Mouse (Mus musculus): Measurements from ENCODE around the gene Tle1. TPM values are rescaled to one million over a fixed set of nuclear protein-coding genes. Genes with fewer than 3 reads are reported as not detected.

Tle1 gene
- polyA plus RNA-seq, 1 experiment from 2014 or later, result 31.4 TPM

DNA sequence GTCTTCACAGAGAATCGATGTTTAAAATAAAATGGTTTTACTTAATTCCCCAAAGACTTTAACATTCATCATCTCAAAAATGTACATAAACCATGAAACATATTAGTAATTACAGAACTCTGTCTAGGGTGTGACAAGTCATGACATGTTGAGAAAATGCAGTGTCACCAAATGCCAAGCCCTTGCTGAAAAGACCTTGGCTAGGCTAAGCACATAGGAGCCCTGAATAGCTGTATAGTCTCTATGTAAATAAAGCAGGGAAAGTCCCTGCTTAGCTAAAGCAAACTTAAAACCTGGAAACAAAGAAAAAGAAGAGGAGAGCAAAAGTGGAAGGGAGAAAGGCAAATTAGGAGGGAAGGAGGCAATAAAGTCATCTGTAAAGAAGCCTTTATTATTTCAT is 24.8 kb downstream of the Tle1 start:
- WGBS, result 91% methylated on average over 1 of the region's 1 CpGs
- H3K36me3 ChIP-seq (ENCODE audit: control insufficient read depth, insufficient read depth, low read length), result no peaks in the 10 kb centered on the region

DNA sequence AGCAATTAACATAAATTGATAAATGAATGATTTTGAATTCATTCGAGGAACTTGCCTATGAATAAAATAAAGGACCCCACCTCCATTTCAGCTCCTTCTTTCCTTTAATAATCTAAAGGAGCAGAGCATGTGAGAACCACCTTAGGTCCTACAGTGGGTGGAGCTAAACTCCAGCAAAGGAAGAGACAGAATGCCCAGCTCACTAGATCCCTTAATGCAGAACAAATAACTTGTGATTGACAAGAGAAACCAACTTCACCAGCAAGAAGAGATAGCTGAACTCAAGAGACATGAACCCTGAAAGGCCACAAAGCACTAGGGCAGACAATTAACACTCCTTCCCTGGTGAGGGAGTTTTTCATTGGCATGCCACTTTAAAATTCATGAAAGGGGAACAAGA is 32.5 kb downstream of the Tle1 start:
- no peak overlapping the region for H3K4me2 ChIP-seq (ENCODE audit: low read depth, severe bottlenecking)
- peaks cover 5% of the 10 kb centered on the region; the same call in 1 of the 2 replicates for H3K4me1 ChIP-seq (ENCODE audit: control insufficient read depth, insufficient read depth, low read length)
- DNase-seq (ENCODE audit: low spot score), result no peak

More for the DNA sequence above, 24.8 kb downstream of the Tle1 start:
- no peak overlapping the region for H3K27ac ChIP-seq (replicated peaks; ENCODE audit: low read depth, low read length)
- no peak overlapping the region for H3K4me3 ChIP-seq (ENCODE audit: low read depth, low read length)
- H3K4me2 ChIP-seq (ENCODE audit: low read depth, severe bottlenecking), result no peak overlapping the region
- DNase-seq (ENCODE audit: low spot score), result no peak
- H3K9me3 ChIP-seq (ENCODE audit: control insufficient read depth, low read length), result no peaks in the 10 kb centered on the region
- no peak overlapping the region for H3K9ac ChIP-seq (ENCODE audit: low read length)
- no peaks in the 10 kb centered on the region for H3K27me3 ChIP-seq (ENCODE audit: control insufficient read depth, insufficient read depth, low read length)
- H3K4me1 ChIP-seq (ENCODE audit: control insufficient read depth, insufficient read depth, low read length), result no peaks in the 10 kb centered on the region
- ATAC-seq (ENCODE audit: insufficient number of reproducible peaks, low FRiP score, low TSS enrichment, low read depth), result no peak

DNA sequence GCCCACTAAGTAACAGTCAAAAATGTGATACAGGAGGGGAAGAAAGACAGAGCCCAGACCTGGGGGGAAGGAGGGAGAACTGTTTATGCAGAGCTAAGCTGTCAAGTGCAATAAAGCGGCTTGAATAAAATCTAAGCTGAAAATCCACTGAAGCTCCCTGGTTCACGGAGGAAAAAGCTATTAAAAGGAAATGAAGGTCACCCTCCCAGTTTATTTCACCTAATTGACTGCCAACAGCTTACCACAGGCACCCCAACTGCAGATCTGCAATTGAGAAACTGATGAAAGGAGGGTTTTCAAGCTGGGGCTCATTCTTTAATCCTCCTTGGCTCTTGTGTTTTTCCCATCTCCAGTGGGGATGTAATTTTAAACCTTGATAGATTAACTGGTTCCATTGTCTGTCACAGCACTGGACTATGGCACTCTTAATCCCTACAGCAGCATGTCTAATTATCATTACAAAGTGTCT is 32.9 kb downstream of the Tle1 start:
- 21% methylated on average over 2 of the region's 2 CpGs for WGBS
- Histone ChIP-seq H3K9ac (ENCODE audit: low read length) (no peak overlapping the region), H3K27ac (replicated peaks; ENCODE audit: low read depth, low read length) (no peak overlapping the region), H3K36me3 (ENCODE audit: control insufficient read depth, insufficient read depth, low read length) (no peaks in the 10 kb centered on the region; the same call in 1 of the 2 replicates), H3K27me3 (ENCODE audit: control insufficient read depth, insufficient read depth, low read length) (no peaks in the 10 kb centered on the region), H3K4me1 (ENCODE audit: control insufficient read depth, insufficient read depth, low read length) (peaks cover 5% of the 10 kb centered on the region; the same call in 1 of the 2 replicates), H3K9me3 (ENCODE audit: control insufficient read depth, low read length) (no peaks in the 10 kb centered on the region), H3K4me3 (ENCODE audit: low read depth, low read length) (no peak overlapping the region), H3K4me2 (ENCODE audit: low read depth, severe bottlenecking) (no peak overlapping the region)
- ATAC-seq (ENCODE audit: insufficient number of reproducible peaks, low FRiP score, low TSS enrichment, low read depth) (no peak), DNase-seq (ENCODE audit: low spot score) (no peak)

More for the DNA sequence above, 32.5 kb downstream of the Tle1 start:
- H3K4me3 ChIP-seq (ENCODE audit: low read depth, low read length), result no peak overlapping the region
- 25% methylated on average over 1 of the region's 1 CpGs for WGBS
- H3K27me3 ChIP-seq (ENCODE audit: control insufficient read depth, insufficient read depth, low read length), result no peaks in the 10 kb centered on the region
- H3K36me3 ChIP-seq (ENCODE audit: control insufficient read depth, insufficient read depth, low read length), result no peaks in the 10 kb centered on the region; the same call in 1 of the 2 replicates
- ATAC-seq (ENCODE audit: insufficient number of reproducible peaks, low FRiP score, low TSS enrichment, low read depth), result no peak
- H3K27ac ChIP-seq (replicated peaks; ENCODE audit: low read depth, low read length), result no peak overlapping the region
- H3K9ac ChIP-seq (ENCODE audit: low read length), result no peak overlapping the region
- H3K9me3 ChIP-seq (ENCODE audit: control insufficient read depth, low read length), result no peaks in the 10 kb centered on the region

DNA sequence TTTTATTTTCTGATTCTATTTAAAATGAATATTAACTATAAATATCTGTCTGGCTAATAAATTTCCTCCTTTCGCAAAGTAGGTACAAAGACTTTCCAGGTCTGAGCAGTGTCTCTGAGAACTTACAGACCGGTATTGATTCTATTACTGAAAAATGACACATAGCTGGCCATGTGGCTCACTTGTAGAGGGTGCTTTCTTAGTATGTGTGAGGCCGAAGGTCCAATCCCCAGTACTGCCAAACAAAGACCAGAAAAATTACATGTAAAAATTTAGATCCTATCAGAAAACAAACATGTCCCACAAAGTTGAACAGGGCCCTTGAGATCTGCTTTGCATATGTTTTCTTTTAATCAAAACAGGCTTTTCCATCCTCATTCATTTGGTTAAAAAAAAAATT is 33.5 kb downstream of the Tle1 start:
- peaks cover 5% of the 10 kb centered on the region; the same call in 1 of the 2 replicates for H3K4me1 ChIP-seq (ENCODE audit: control insufficient read depth, insufficient read depth, low read length)
- H3K9ac ChIP-seq (ENCODE audit: low read length), result no peak overlapping the region
- no peaks in the 10 kb centered on the region for H3K27me3 ChIP-seq (ENCODE audit: control insufficient read depth, insufficient read depth, low read length)
- no peak overlapping the region for H3K4me2 ChIP-seq (ENCODE audit: low read depth, severe bottlenecking)
- no peaks in the 10 kb centered on the region for H3K9me3 ChIP-seq (ENCODE audit: control insufficient read depth, low read length)
- H3K36me3 ChIP-seq (ENCODE audit: control insufficient read depth, insufficient read depth, low read length), result no peaks in the 10 kb centered on the region; the same call in 1 of the 2 replicates
- no peak overlapping the region for H3K4me3 ChIP-seq (ENCODE audit: low read depth, low read length)
- WGBS, result 86% methylated on average over 3 of the region's 3 CpGs
- DNase-seq (ENCODE audit: low spot score) (no peak), ATAC-seq (ENCODE audit: insufficient number of reproducible peaks, low FRiP score, low TSS enrichment, low read depth) (no peak)
- no peak overlapping the region for H3K27ac ChIP-seq (replicated peaks; ENCODE audit: low read depth, low read length)

DNA sequence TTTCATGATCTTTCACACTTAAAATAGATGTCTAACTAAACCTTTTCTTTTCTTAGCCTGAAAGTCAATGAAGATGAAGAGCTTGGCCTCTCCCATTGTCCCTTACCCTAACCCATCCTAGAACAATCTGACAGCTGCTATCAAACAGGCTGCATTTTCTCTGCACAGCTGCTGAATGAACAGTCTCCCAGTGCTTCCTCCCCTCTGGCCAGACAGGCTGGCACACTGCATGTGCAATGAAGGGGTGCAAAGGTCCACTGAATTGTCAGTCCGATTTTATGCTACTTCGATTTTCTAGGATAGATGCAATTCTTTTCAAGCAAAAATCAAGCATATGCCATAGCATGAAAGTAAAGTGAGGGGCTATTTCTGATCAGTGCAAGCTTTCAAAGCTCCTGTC is 34.2 kb downstream of the Tle1 start:
- Histone ChIP-seq H3K4me3 (ENCODE audit: low read depth, low read length) (no peak overlapping the region), H3K27ac (replicated peaks; ENCODE audit: low read depth, low read length) (no peak overlapping the region), H3K36me3 (ENCODE audit: control insufficient read depth, insufficient read depth, low read length) (no peaks in the 10 kb centered on the region; the same call in 1 of the 2 replicates), H3K4me1 (ENCODE audit: control insufficient read depth, insufficient read depth, low read length) (peaks cover 5% of the 10 kb centered on the region; the same call in 1 of the 2 replicates), H3K4me2 (ENCODE audit: low read depth, severe bottlenecking) (no peak overlapping the region), H3K27me3 (ENCODE audit: control insufficient read depth, insufficient read depth, low read length) (no peaks in the 10 kb centered on the region), H3K9ac (ENCODE audit: low read length) (no peak overlapping the region), H3K9me3 (ENCODE audit: control insufficient read depth, low read length) (no peaks in the 10 kb centered on the region)
- ATAC-seq (ENCODE audit: insufficient number of reproducible peaks, low FRiP score, low TSS enrichment, low read depth) (no peak), DNase-seq (ENCODE audit: low spot score) (no peak)
- 93% methylated on average over 2 of the region's 2 CpGs for WGBS

DNA sequence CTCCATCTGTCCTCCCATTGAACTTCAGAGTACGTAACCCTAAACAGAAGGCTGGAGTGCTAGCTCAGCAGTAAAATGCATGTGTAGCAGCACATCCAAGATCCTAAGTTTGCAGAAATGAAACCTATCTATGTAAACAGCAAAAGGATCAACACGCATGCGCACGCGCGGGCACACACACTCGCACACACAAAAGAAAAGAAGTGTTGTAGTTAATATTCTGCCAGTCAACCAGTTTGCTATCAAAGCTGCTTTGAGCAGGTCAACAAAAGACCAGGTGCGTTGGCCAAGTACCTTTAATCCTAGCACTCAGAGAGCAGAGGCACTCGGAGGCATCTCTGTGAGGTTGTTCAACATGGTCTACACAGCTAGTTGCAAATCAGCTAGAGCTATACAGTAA is 35.0 kb downstream of the Tle1 start:
- no peak overlapping the region for H3K9ac ChIP-seq (ENCODE audit: low read length)
- DNase-seq (ENCODE audit: low spot score), result no peak
- H3K4me1 ChIP-seq (ENCODE audit: control insufficient read depth, insufficient read depth, low read length), result peaks cover 5% of the 10 kb centered on the region; the same call in 1 of the 2 replicates
- H3K4me2 ChIP-seq (ENCODE audit: low read depth, severe bottlenecking), result no peak overlapping the region
- no peaks in the 10 kb centered on the region for H3K27me3 ChIP-seq (ENCODE audit: control insufficient read depth, insufficient read depth, low read length)
- no peaks in the 10 kb centered on the region for H3K9me3 ChIP-seq (ENCODE audit: control insufficient read depth, low read length)
- H3K36me3 ChIP-seq (ENCODE audit: control insufficient read depth, insufficient read depth, low read length), result no peaks in the 10 kb centered on the region; the same call in 1 of the 2 replicates
- no peak overlapping the region for H3K4me3 ChIP-seq (ENCODE audit: low read depth, low read length)
- WGBS, result 97% methylated on average over 9 of the region's 9 CpGs
- ATAC-seq (ENCODE audit: insufficient number of reproducible peaks, low FRiP score, low TSS enrichment, low read depth), result no peak
- no peak overlapping the region for H3K27ac ChIP-seq (replicated peaks; ENCODE audit: low read depth, low read length)

DNA sequence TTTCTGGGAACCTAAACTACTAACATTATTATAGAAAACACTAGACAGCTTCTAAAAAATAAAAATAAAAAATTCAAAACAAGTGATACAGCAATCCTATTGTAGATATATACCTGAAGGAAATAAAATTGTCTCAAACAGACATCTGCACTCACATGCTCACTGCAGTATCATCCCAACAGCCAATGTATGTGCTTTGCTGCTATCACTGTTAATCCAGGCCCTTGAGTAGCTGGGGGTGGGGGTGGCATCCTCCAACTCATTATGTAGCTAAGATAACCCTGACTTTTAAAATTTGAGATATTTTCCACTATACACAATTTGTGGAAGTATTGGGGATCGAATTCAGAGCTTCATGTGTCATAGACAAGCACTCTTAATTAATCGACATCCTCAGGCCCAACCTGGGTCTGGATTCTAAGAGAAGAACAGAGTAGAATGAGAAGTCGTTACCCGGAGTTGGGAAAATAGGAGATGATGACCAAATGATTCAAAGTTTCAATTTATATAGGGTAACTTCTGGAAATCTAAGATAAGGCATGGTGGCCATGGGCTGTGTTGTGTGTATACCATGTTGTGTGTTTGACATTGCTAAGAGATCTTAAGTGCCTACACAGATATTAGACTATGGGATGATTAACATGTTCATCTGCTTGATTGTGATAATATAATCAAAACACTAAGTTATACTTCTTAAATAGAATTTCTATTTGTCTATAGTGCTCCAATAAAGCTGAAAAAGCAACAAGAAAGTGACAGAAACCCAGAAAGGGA is 38.1 kb downstream of the Tle1 start:
- DNase-seq (ENCODE audit: low spot score) (no peak), ATAC-seq (ENCODE audit: insufficient number of reproducible peaks, low FRiP score, low TSS enrichment, low read depth) (no peak)
- Histone ChIP-seq H3K4me3 (ENCODE audit: low read depth, low read length) (no peak overlapping the region), H3K36me3 (ENCODE audit: control insufficient read depth, insufficient read depth, low read length) (no peaks in the 10 kb centered on the region; the same call in none of the 2 replicates), H3K27me3 (ENCODE audit: control insufficient read depth, insufficient read depth, low read length) (no peaks in the 10 kb centered on the region), H3K4me1 (ENCODE audit: control insufficient read depth, insufficient read depth, low read length) (peaks cover 2% of the 10 kb centered on the region; the same call in 1 of the 2 replicates), H3K9ac (ENCODE audit: low read length) (no peak overlapping the region), H3K9me3 (ENCODE audit: control insufficient read depth, low read length) (no peaks in the 10 kb centered on the region), H3K27ac (replicated peaks; ENCODE audit: low read depth, low read length) (no peak overlapping the region), H3K4me2 (ENCODE audit: low read depth, severe bottlenecking) (no peak overlapping the region)
- WGBS, result 91% methylated on average over 4 of the region's 4 CpGs

DNA sequence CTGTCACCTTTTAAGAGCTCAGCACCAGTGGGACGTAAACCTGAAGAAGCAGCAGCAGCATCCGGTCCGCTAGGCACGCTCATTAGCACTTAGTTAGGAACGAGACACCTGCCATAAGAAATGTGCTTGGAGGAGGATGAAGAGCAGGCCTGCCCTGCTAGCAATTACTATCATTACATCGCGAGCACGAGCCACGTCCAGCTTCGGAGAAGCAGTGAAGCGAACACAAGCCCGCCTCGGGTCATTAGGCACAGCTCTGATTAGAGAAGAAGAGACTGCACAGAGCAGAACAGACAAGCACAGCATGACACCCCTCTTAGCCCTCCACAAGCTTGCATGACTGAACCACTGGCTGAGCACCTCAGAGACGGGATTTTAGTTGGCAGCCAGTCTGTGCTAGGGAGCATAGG is 40.6 kb downstream of the Tle1 start:
- H3K4me3 ChIP-seq (ENCODE audit: low read depth, low read length), result no peak overlapping the region
- no peaks in the 10 kb centered on the region for H3K27me3 ChIP-seq (ENCODE audit: control insufficient read depth, insufficient read depth, low read length)
- 39% methylated on average over 14 of the region's 14 CpGs for WGBS
- H3K36me3 ChIP-seq (ENCODE audit: control insufficient read depth, insufficient read depth, low read length), result no peaks in the 10 kb centered on the region; the same call in 1 of the 2 replicates
- no peak overlapping the region for H3K27ac ChIP-seq (replicated peaks; ENCODE audit: low read depth, low read length)
- no peak overlapping the region for H3K4me2 ChIP-seq (ENCODE audit: low read depth, severe bottlenecking)
- DNase-seq (ENCODE audit: low spot score), result no peak
- H3K4me1 ChIP-seq (ENCODE audit: control insufficient read depth, insufficient read depth, low read length), result no peaks in the 10 kb centered on the region
- H3K9ac ChIP-seq (ENCODE audit: low read length), result no peak overlapping the region
- ATAC-seq (ENCODE audit: insufficient number of reproducible peaks, low FRiP score, low TSS enrichment, low read depth), result no peak
- H3K9me3 ChIP-seq (ENCODE audit: control insufficient read depth, low read length), result no peaks in the 10 kb centered on the region
